Mouse (Mus musculus) layer of hippocampus, adult 11-12 months (tissue): Measurements from ENCODE around the gene Tnfrsf1b.
A peak's percentile ranks its signal among the peaks of the same experiment; 100 is the strongest.

Experiments used
- DNase-seq: peaks from one replicate; pipeline ENCODE4 v3.0.0; 2022; ENCODE audit warnings: low spot score

Tnfrsf1b gene

GRCm38 (mm10) chr4:145219240-145219985 is 27.3 kb downstream of the Tnfrsf1b start:
- DNase-seq = peak; percentile 32

- DNase-seq = no peak
Measured at GRCm38 (mm10) chr4:145217837-145218236, 28.8 kb downstream of the Tnfrsf1b start.

- no peak for DNase-seq
Measured at GRCm38 (mm10) chr4:145217046-145217445, 29.6 kb downstream of the Tnfrsf1b start.

- no peak for DNase-seq
Measured at GRCm38 (mm10) chr4:145215396-145215795, 31.3 kb downstream of the Tnfrsf1b start.

- no peak for DNase-seq
Measured at GRCm38 (mm10) chr4:145214786-145215174, 31.9 kb downstream of the Tnfrsf1b start.

- DNase-seq = peak; percentile 95
Measured at GRCm38 (mm10) chr4:145213999-145214785, 32.5 kb downstream of the Tnfrsf1b start.

- DNase-seq = no peak
Measured at GRCm38 (mm10) chr4:145211076-145211475, 35.6 kb downstream of the Tnfrsf1b start.

GRCm38 (mm10) chr4:145210564-145210963 is 36.1 kb downstream of the Tnfrsf1b start:
- no peak for DNase-seq

- DNase-seq = no peak
Measured at GRCm38 (mm10) chr4:145209690-145210088, 37.0 kb downstream of the Tnfrsf1b start.

- DNase-seq = no peak
Measured at GRCm38 (mm10) chr4:145209076-145209689, 37.5 kb downstream of the Tnfrsf1b start.

- peak; percentile 59 for DNase-seq
Measured at GRCm38 (mm10) chr4:145207718-145208371, 38.8 kb downstream of the Tnfrsf1b start.

GRCm38 (mm10) chr4:145204779-145205178 is 41.9 kb downstream of the Tnfrsf1b start:
- no peak for DNase-seq

GRCm38 (mm10) chr4:145203305-145203704 is 43.4 kb downstream of the Tnfrsf1b start:
- no peak for DNase-seq

GRCm38 (mm10) chr4:145201424-145201823 is 45.2 kb downstream of the Tnfrsf1b start:
- DNase-seq = no peak

GRCm38 (mm10) chr4:145199982-145200699 is 46.5 kb downstream of the Tnfrsf1b start:
- peak; percentile 51 for DNase-seq

- DNase-seq = no peak
Measured at GRCm38 (mm10) chr4:145196586-145196985, 50.1 kb downstream of the Tnfrsf1b start.

- no peak for DNase-seq
Measured at GRCm38 (mm10) chr4:145195172-145195571, 51.5 kb downstream of the Tnfrsf1b start.

GRCm38 (mm10) chr4:145194559-145195162 is 52.0 kb downstream of the Tnfrsf1b start, which contains the start of gene Vps13d:
Vps13d (minus strand) TSS chr4:145195005.
- DNase-seq = peak; percentile 92

- no peak for DNase-seq
Measured at GRCm38 (mm10) chr4:145193991-145194511, 52.6 kb downstream of the Tnfrsf1b start.

GRCm38 (mm10) chr4:145193406-145193805 is 53.3 kb downstream of the Tnfrsf1b start:
- DNase-seq = no peak

- no peak for DNase-seq
Measured at GRCm38 (mm10) chr4:145192686-145193085, 54.0 kb downstream of the Tnfrsf1b start.
